Mouse (Mus musculus) neural tube, embryonic 13.5 days (tissue): Measurements from ENCODE around the gene Itpr3. TPM values are rescaled to one million over a fixed set of nuclear protein-coding genes. Genes with fewer than 3 reads are reported as not detected.

ENCODE experiments used
- ATAC-seq: fragments of 200-750 bp; cut with Nextera tagmentation; 2 replicates; pipeline ENCODE4 v1.8.0; 2017; ENCODE audit warnings: low read depth, mild to moderate bottlenecking, moderate TSS enrichment, moderate library complexity
- H3K27ac ChIP-seq: fragments of 300-500 bp; sonication (generic); replicated peaks from 2 replicates; pipeline ENCODE4 v1.5.1; 2015; ENCODE audit warnings: moderate library complexity, mild to moderate bottlenecking, inconsistent platforms
- H3K27me3 ChIP-seq: fragments of 300-500 bp; sonication (generic); 2 replicates; pipeline ENCODE4 v1.6.1; 2015; ENCODE audit warnings: mild to moderate bottlenecking, inconsistent platforms
- H3K36me3 ChIP-seq: fragments of 300-500 bp; sonication (generic); 2 replicates; pipeline ENCODE4 v1.6.1; 2015; ENCODE audit warnings: mild to moderate bottlenecking, inconsistent platforms
- H3K4me1 ChIP-seq: fragments of 300-500 bp; sonication (generic); replicated peaks from 2 replicates; pipeline ENCODE4 v1.6.1; 2015; ENCODE audit warnings: inconsistent platforms
- H3K4me2 ChIP-seq: fragments of 300-500 bp; sonication (generic); 2 replicates; pipeline ENCODE4 v1.6.1; 2015; ENCODE audit warnings: inconsistent platforms, mild to moderate bottlenecking, moderate library complexity
- H3K4me3 ChIP-seq: fragments of 300-500 bp; sonication (generic); 2 replicates; pipeline ENCODE4 v1.5.1; 2015; ENCODE audit warnings: mild to moderate bottlenecking, inconsistent platforms
- H3K9ac ChIP-seq: fragments of 300-500 bp; sonication (generic); 2 replicates; pipeline ENCODE4 v1.6.1; 2015; ENCODE audit warnings: moderate library complexity, mild to moderate bottlenecking, inconsistent platforms
- H3K9me3 ChIP-seq: fragments of 300-500 bp; sonication (generic); 2 replicates; pipeline ENCODE4 v1.6.1; 2016; ENCODE audit warnings: inconsistent platforms
- WGBS: fragments of 180-500 bp; shearing (Covaris S2); methylation state at CpG from one replicate; pipeline ENCODE4 v1.1.7; 2015; 5-methylcytosine and 5-hydroxymethylcytosine counted together
- polyA plus RNA-seq: library from polyadenylated mRNA; unstranded; fragments of >200 nt; fragmentation: Nextera tagmentation; extraction: Ambion mirVana; gene quantifications from 2 replicates; pipeline ENCODE4 v1.2.1, GENCODE M21; 2015

The Itpr3 gene
- polyA plus RNA-seq, 1 experiment from 2014 or later: 1.4 TPM

DNA sequence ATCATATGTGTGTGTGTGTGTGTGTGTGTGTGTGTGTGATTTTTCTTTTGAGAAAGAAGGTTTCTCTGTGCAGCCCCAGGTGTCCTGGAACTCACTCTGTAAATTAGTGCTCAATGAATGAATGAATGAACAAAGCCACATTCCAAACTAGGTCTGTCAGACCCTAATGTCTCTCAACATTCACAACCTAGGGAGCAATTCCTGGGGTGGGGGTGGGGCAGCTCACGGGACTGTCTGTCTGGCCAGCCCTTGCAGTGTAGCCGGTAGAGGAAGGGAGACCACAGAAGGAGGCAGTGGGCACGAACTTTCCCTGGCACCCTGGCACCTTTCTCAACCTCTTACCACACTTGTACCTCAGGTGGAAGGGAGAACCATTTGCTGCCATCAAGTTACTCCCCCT, 77.6 kb downstream of the Itpr3 start:
- no peak for ATAC-seq
- Histone ChIP-seq H3K4me3 (no peak overlapping the region), H3K4me1 (peaks cover 65% of the 10 kb centered on the region), H3K4me2 (no peak overlapping the region), H3K9ac (no peak overlapping the region), H3K27ac (no peak overlapping the region), H3K36me3 (no peaks in the 10 kb centered on the region), H3K9me3 (no peaks in the 10 kb centered on the region), H3K27me3 (no peaks in the 10 kb centered on the region)
- 17% methylated on average over 3 of the region's 3 CpGs for WGBS

DNA sequence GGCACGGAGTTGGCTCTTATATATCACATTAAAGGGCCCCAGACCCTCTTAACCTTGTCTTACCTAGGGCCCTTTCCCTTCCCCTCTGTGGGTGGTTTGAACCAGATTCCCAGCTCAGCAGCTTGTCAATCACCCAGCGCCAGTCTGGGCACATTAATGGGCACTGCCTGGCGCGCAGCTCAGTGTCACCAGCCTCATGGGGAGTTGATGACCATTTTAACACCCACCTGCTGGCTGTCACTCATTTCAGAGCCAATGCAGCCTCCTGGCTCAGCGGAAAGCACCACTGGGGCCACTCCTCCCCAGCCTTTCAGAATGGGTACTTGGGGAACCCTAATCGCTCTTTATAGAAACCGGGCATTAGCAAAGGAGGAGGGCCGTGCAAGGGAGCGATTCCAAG, 81.3 kb downstream of the Itpr3 start:
- Histone ChIP-seq H3K4me3 (no peak overlapping the region), H3K9ac (no peak overlapping the region), H3K4me2 (no peak overlapping the region), H3K27ac (no peak overlapping the region), H3K9me3 (no peaks in the 10 kb centered on the region), H3K36me3 (no peaks in the 10 kb centered on the region), H3K27me3 (no peaks in the 10 kb centered on the region), H3K4me1 (peaks cover 59% of the 10 kb centered on the region)
- no peak for ATAC-seq
- 47% methylated on average over 9 of the region's 9 CpGs for WGBS

DNA sequence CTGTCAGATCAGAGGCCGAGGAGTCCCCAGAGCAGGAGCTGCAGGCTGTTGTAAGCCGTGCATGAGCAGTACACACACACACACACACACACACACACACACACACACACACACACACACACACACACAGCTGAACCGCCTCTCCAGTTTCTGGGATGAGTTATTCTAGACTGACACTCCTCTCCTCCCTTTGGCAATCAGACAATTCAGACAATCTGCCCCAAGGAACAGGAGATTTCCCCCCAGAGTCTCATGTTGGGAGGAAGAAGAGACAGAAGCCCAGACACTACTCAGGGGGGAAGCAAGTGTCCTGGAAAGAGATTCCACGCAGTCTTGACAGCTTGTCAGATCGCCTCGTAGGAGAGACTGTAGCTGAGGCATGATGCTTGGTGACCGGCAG, 82.2 kb downstream of the Itpr3 start:
- peak overlapping the region; percentile 67 for H3K27ac ChIP-seq
- H3K36me3 ChIP-seq: no peaks in the 10 kb centered on the region
- 23% methylated on average over 7 of the region's 7 CpGs for WGBS
- H3K9ac ChIP-seq: no peak overlapping the region
- no peaks in the 10 kb centered on the region for H3K9me3 ChIP-seq
- no peak overlapping the region for H3K4me3 ChIP-seq
- H3K27me3 ChIP-seq: no peaks in the 10 kb centered on the region
- H3K4me2 ChIP-seq: no peak overlapping the region
- ATAC-seq: no peak
- peaks cover 67% of the 10 kb centered on the region for H3K4me1 ChIP-seq

DNA sequence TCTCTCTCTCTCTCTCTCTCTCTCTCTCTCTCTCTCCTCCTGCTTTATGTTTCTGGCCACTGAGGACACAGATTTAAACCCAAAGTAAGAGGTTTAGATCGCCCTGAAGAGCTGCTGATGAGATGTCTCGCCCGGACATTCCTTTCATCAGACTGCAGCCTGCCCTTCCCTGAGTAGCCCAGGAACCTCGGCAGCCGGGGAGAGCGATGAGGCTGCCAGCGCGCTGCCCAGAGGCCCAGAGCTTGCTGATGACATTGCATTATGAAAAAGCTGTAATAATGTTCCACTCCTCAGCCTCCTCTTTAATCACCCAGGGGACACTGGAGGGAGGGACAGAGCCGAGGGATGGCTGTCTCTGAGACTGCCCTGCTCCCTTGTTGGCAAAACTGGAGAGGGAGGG, 83.2 kb downstream of the Itpr3 start:
- ATAC-seq: no peak
- H3K36me3 ChIP-seq: no peaks in the 10 kb centered on the region
- no peak overlapping the region for H3K4me3 ChIP-seq
- H3K27ac ChIP-seq: peak overlapping the region; percentile 49
- H3K9me3 ChIP-seq: no peaks in the 10 kb centered on the region
- H3K4me2 ChIP-seq: no peak overlapping the region
- WGBS: 37% methylated on average over 9 of the region's 9 CpGs
- no peaks in the 10 kb centered on the region for H3K27me3 ChIP-seq
- H3K9ac ChIP-seq: 0 out of 2 replicates have a peak overlapping the region, but pooled peaks have one; percentile 49
- peaks cover 67% of the 10 kb centered on the region for H3K4me1 ChIP-seq

DNA sequence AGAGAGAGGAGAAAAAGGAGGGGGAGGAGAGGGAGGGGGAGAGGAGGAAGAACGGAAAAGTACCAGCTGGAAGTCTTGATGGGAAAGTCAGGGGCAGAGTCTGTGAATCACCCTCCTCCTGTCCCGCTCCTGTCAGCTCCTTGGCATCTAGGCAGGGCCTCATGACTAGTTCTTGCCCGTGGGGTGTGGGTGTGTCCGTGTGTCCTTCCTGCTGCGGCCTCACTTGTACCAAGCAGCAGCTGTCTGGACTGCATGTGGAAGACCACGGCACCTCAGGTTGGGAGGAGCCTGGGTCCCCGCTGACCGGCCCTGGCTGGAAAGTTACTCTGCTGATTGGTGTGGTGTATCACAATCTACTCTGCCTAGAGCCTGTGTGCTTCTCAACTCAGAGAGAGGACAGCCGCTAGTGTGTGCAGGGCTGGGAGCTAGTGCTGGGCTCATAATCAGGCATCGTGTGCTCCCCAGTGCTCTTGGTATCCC, 84.9 kb downstream of the Itpr3 start:
- H3K9ac ChIP-seq: peak overlapping the region; percentile 17; the same call in 1 of the 2 replicates
- no peaks in the 10 kb centered on the region for H3K36me3 ChIP-seq
- no peak overlapping the region for H3K4me2 ChIP-seq
- peaks cover 81% of the 10 kb centered on the region for H3K4me1 ChIP-seq
- H3K9me3 ChIP-seq: no peaks in the 10 kb centered on the region
- no peaks in the 10 kb centered on the region for H3K27me3 ChIP-seq
- H3K4me3 ChIP-seq: no peak overlapping the region
- peak; percentile 9; the same call in 1 of the 2 replicates for ATAC-seq
- H3K27ac ChIP-seq: 0 out of 2 replicates have a peak overlapping the region, but pooled peaks have one; percentile 28
- 45% methylated on average over 10 of the region's 10 CpGs for WGBS

DNA sequence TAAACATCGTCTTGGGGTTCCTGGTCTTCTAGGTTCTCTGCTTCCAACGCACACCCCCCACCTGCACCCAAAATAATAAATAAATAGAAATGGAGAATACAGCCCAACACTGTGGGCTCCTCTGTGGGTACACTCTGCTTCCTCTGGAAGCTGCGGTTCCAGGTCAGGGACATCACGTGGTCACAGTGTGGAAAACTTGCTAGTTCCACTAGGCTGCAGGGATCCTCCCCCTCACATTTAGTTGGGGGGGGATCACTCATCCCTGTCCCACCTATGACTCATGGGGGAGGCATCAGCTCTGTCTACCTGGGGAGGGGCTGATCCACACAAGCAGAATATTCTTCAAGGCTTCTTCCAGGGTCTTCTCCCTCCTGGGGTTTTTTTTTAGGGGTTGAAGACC, 87.0 kb downstream of the Itpr3 start:
- ATAC-seq: no peak
- Histone ChIP-seq H3K9me3 (no peaks in the 10 kb centered on the region), H3K9ac (no peak overlapping the region), H3K4me1 (peaks cover 83% of the 10 kb centered on the region), H3K27ac (no peak overlapping the region), H3K27me3 (no peaks in the 10 kb centered on the region), H3K4me2 (no peak overlapping the region), H3K4me3 (no peak overlapping the region), H3K36me3 (no peaks in the 10 kb centered on the region)
- WGBS: 78% methylated on average over 4 of the region's 4 CpGs

DNA sequence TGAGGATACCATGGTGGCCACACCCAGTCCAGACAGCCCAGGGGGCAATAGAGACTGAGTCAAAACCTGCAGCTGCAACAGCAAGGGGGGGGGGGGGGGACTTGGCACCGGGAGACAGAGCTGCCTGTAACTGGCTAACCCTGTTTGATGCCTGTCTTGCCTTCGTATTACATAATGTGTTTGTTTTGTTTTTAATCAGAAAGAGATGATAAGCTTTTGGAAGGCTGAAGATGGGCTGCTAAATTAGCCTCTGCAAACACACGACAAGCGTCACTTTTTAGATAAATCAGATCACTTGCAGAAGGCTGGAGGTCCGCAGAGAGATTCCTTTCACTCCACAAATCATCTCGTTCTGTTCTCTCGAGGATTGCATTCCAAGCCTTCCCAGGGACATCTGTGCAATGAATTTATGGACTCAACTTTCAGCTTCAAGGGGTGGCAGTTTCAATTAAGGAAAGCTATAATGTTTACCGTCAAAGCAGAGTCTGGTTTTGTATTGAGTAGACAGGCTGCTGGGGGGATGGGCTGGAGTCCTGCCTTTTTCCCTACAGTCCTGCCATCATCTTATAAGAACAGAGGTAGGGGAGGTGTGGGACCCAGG, 89.3 kb downstream of the Itpr3 start:
- Histone ChIP-seq H3K9me3 (no peaks in the 10 kb centered on the region), H3K4me1 (peaks cover 79% of the 10 kb centered on the region), H3K27ac (peak overlapping the region; percentile 65), H3K27me3 (no peaks in the 10 kb centered on the region), H3K4me3 (no peak overlapping the region), H3K9ac (no peak overlapping the region), H3K4me2 (peak overlapping the region; percentile 14; the same call in 1 of the 2 replicates), H3K36me3 (no peaks in the 10 kb centered on the region)
- WGBS: 11% methylated on average over 8 of the region's 8 CpGs
- 0 out of 2 replicates have a peak, but pooled peaks have one; percentile 36 for ATAC-seq

DNA sequence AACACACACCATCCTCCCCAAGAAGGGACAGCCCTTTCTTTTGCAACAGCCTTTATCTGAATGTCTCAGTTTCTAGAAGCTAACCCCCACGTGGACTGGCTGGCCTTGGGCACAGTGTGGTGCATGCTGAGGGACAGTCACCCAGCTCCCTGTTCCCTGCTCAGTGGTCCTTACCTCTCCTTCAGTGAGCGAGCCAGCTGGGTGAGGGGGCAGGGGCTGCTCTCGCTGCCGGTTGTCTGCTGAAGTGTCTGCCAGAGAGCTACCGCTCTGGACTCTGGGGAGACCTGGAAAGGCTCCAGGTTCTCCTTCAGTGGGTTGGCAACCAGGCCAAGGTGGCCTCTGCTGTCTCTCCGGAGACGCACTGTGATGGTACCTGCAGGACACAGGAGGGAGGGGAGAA, 93.8 kb downstream of the Itpr3 start:
- Histone ChIP-seq H3K27me3 (no peaks in the 10 kb centered on the region), H3K27ac (no peak overlapping the region), H3K4me2 (no peak overlapping the region), H3K9me3 (no peaks in the 10 kb centered on the region), H3K4me3 (no peak overlapping the region), H3K4me1 (peaks cover 69% of the 10 kb centered on the region), H3K36me3 (no peaks in the 10 kb centered on the region), H3K9ac (no peak overlapping the region)
- ATAC-seq: no peak
- WGBS: 58% methylated on average over 7 of the region's 7 CpGs

DNA sequence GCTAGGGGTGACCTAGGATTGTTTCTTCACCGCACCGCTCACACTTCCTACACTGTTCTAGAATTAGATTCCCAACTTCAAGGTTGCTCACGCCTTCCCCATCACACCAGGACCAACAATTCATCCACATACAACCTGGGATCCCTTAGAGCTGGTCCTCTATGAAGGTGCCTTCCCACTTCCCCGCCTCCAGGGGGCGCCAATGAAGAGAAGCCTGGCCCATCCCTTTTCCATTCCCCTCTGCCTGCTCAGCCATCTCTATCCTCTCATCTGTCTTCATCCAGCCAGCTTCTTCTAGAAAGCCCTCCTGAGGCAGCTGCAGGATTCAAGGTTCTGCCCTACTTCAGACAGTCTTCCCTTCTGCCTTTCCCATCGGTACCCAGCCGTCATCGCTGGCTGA, 94.3 kb downstream of the Itpr3 start:
- Histone ChIP-seq H3K4me2 (no peak overlapping the region), H3K4me3 (no peak overlapping the region), H3K36me3 (no peaks in the 10 kb centered on the region), H3K9ac (no peak overlapping the region), H3K9me3 (no peaks in the 10 kb centered on the region), H3K4me1 (peaks cover 67% of the 10 kb centered on the region), H3K27me3 (no peaks in the 10 kb centered on the region), H3K27ac (no peak overlapping the region)
- 69% methylated on average over 8 of the region's 8 CpGs for WGBS
- no peak for ATAC-seq

DNA sequence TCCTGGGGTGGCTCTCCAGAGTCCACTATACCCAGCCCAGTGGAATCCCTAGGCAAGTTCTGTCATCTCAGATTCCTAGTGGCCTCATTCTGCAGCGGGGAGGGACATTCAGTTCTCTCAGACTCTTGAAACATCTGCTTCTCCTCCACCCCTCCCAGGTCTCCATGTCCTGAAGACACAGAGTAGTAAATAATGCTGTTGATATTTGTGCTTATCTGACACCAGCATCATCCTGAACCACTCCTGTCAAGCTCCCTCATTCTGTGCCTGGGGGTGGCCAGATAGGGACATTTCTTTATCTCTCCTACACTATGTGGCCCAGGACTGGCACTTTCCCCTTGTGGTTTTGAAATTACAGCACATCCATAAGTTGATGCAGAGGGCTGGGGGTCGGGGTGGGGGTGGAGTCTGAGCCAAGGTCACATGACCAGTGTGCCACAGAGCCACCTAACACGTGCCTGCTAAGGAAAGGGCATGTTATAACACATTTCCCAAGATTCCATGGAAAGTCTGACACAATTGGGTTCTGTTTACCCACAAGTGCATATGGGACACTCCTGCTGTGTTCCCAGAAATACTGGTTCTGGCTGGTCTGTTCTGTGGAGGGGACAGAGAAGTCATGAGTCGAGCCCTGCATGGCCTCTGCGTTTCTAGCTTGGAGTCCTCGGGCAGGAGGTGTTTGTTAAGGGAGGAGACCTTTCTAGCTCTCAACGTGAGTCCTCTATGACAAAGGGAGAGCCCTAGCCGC, 96.0 kb downstream of the Itpr3 start:
- peaks cover 57% of the 10 kb centered on the region for H3K4me1 ChIP-seq
- H3K27ac ChIP-seq: no peak overlapping the region
- H3K27me3 ChIP-seq: no peaks in the 10 kb centered on the region

DNA sequence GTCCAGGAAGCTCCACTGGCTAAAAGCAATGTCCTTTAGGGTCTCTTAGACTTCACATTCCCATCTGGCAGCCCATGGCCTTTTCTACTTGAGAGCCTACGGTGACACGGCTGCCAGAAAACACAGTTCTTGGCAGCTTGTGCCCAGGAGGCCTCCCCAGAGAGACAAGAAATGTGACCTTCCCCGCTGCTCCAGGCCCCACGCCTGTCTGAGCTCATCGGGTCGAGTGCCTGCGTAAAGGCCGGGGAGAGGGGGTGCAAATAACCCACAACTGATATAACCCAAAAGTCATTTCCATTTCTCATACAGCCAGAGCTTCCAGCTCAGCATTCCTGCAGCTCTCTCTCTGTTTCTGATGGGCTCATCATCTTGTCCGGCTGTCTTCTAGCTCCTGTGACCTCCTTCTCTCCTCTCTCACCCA, 96.7 kb downstream of the Itpr3 start:
- no peaks in the 10 kb centered on the region for H3K27me3 ChIP-seq
- no peak overlapping the region for H3K4me3 ChIP-seq
- H3K4me1 ChIP-seq: peaks cover 51% of the 10 kb centered on the region
- H3K9me3 ChIP-seq: no peaks in the 10 kb centered on the region
- H3K4me2 ChIP-seq: no peak overlapping the region
- 60% methylated on average over 9 of the region's 9 CpGs for WGBS
- no peak overlapping the region for H3K9ac ChIP-seq
- no peak for ATAC-seq
- no peak overlapping the region for H3K27ac ChIP-seq
- H3K36me3 ChIP-seq: no peaks in the 10 kb centered on the region

More for the DNA sequence above, 96.0 kb downstream of the Itpr3 start:
- WGBS: 64% methylated on average over 8 of the region's 8 CpGs
- Histone ChIP-seq H3K36me3 (no peaks in the 10 kb centered on the region), H3K4me2 (no peak overlapping the region), H3K4me3 (no peak overlapping the region), H3K9me3 (no peaks in the 10 kb centered on the region), H3K9ac (no peak overlapping the region)
- no peak for ATAC-seq

DNA sequence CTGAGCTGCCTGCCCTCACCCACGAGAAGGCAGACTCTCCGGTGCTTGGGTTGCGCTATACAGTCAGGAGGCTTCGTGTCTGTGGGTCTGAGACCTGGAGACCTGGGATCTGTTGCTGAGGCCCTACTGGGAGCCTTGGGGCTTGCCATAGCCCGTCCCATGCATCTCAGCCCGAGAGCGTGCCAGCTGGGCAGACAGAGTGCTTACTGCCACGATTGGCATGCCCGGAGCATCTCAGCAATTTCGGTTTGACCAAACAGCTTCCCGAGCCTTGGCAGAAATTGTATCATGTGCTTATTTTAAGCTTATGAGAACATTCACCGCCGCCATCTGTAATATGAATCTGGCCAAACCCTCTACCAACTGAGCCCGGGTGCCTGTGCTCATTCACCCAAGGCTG, 97.2 kb downstream of the Itpr3 start:
- Histone ChIP-seq H3K36me3 (no peaks in the 10 kb centered on the region), H3K4me2 (no peak overlapping the region), H3K27me3 (no peaks in the 10 kb centered on the region), H3K4me3 (no peak overlapping the region), H3K9ac (no peak overlapping the region), H3K27ac (no peak overlapping the region), H3K4me1 (peaks cover 46% of the 10 kb centered on the region), H3K9me3 (no peaks in the 10 kb centered on the region)
- 86% methylated on average over 14 of the region's 14 CpGs for WGBS
- no peak for ATAC-seq
